Mouse (Mus musculus) heart, postnatal 0 days (tissue): ENCODE results near the gene Mroh7. TPM values are rescaled to one million over a fixed set of nuclear protein-coding genes. Genes with fewer than 3 reads are reported as not detected.
A peak's percentile ranks its signal among the peaks of the same experiment; 100 is the strongest.
"Not testable (repeated sequence)": the region's sequence is repeated elsewhere in the genome, so short reads cannot be mapped to it uniquely, and the experiment has no call there.

Experiments used
- ATAC-seq: fragments of 200-750 bp; cut with Nextera tagmentation; 2 replicates; pipeline ENCODE4 v1.8.0; 2017; ENCODE audit warnings: low read depth, moderate number of reproducible peaks, moderate library complexity; ENCODE audit not compliant: insufficient read depth
- DNase-seq: peaks from one replicate; pipeline ENCODE4 v3.0.0-alpha.2; 2016; ENCODE audit warnings: low spot score
- H3K27ac ChIP-seq: fragments of 300-500 bp; sonication (generic); 2 replicates; pipeline ENCODE4 v1.5.1; 2014; ENCODE audit warnings: low read depth, mild to moderate bottlenecking
- H3K27me3 ChIP-seq: fragments of 300-500 bp; sonication (generic); 2 replicates; pipeline ENCODE4 v1.6.1; 2014; ENCODE audit warnings: low read length, mixed read lengths; ENCODE audit not compliant: control insufficient read depth, insufficient read depth
- H3K36me3 ChIP-seq: fragments of 300-500 bp; sonication (generic); replicated peaks from 2 replicates; pipeline ENCODE4 v1.6.1; 2014; ENCODE audit warnings: low read length, mixed read lengths; ENCODE audit not compliant: control insufficient read depth, insufficient read depth
- H3K4me1 ChIP-seq: fragments of 300-500 bp; sonication (generic); 2 replicates; pipeline ENCODE4 v1.6.1; 2014; ENCODE audit warnings: antibody characterized with exemption; ENCODE audit not compliant: control insufficient read depth, insufficient read depth
- H3K4me2 ChIP-seq: fragments of 300-500 bp; sonication (generic); 2 replicates; pipeline ENCODE4 v1.6.1; 2014; ENCODE audit warnings: low read depth, mild to moderate bottlenecking, low read length, moderate library complexity
- H3K4me3 ChIP-seq: fragments of 300-500 bp; sonication (generic); 2 replicates; pipeline ENCODE4 v1.5.1; 2014; ENCODE audit warnings: low read depth, low read length
- H3K9ac ChIP-seq: fragments of 300-500 bp; sonication (generic); replicated peaks from 2 replicates; pipeline ENCODE4 v1.6.1; 2014; ENCODE audit warnings: low read depth, low read length, mixed read lengths
- H3K9me3 ChIP-seq: fragments of 300-500 bp; sonication (generic); replicated peaks from 2 replicates; pipeline ENCODE4 v1.6.1; 2016; ENCODE audit warnings: low read length; ENCODE audit not compliant: control insufficient read depth
- CTCF ChIP-seq: IDR thresholded peaks from 2 replicates; pipeline ENCODE4 v1.5.1; 2016; ENCODE audit warnings: antibody characterized with exemption, control low read depth, low read depth
- EP300 ChIP-seq: IDR thresholded peaks from 2 replicates; pipeline ENCODE4 v1.6.1; 2016; ENCODE audit warnings: antibody characterized with exemption, low read depth
- WGBS: fragments of 180-500 bp; shearing (Covaris S2); extraction: QIAGEN DNeasy Blood & Tissue Kit; methylation state at CpG from one replicate; pipeline ENCODE4 v1.1.7; 2014; 5-methylcytosine and 5-hydroxymethylcytosine counted together
- polyA plus RNA-seq: library from polyadenylated mRNA; unstranded; fragments of >200 nt; fragmentation: Nextera tagmentation; extraction: Ambion mirVana; gene quantifications from 2 replicates; pipeline ENCODE4 v1.2.1, GENCODE M21; 2015
- total RNA-seq: library from RNA; depleted of rRNA; stranded (reverse); fragments of >200 nt; gene quantifications from 2 replicates; pipeline ENCODE4 v1.2.3, GENCODE M21; 2014; ENCODE audit warnings: low replicate concordance

The Mroh7 gene
- total and polyA plus RNA-seq, 2 experiments from 2014 or later = 0.15 to 0.33 TPM

GRCm38 (mm10) chr4:106737904-106738303, 7.2 kb upstream of the Mroh7 start:
- H3K4me1 ChIP-seq = no peaks in the 10 kb centered on the region
- 68% methylated on average over 3 of the region's 3 CpGs for WGBS
- TF ChIP-seq EP300 = no peak
- no peak for TF ChIP-seq CTCF
- no peak overlapping the region for H3K4me3 ChIP-seq
- no peak for DNase-seq
- ATAC-seq = no peak
- H3K4me2 ChIP-seq = no peak overlapping the region
- no peaks in the 10 kb centered on the region for H3K9me3 ChIP-seq
- H3K27ac ChIP-seq = no peak overlapping the region
- H3K36me3 ChIP-seq = no peaks in the 10 kb centered on the region
- H3K9ac ChIP-seq = no peak overlapping the region
- no peaks in the 10 kb centered on the region for H3K27me3 ChIP-seq

GRCm38 (mm10) chr4:106736884-106737283, 6.2 kb upstream of the Mroh7 start:
- H3K4me3 ChIP-seq, H3K4me2 ChIP-seq, H3K27me3 ChIP-seq, DNase-seq, ATAC-seq, H3K9me3 ChIP-seq, H3K9ac ChIP-seq, H3K27ac ChIP-seq, H3K36me3 ChIP-seq, H3K4me1 ChIP-seq: not testable (repeated sequence)
- 96% methylated on average over 1 of the region's 1 CpGs for WGBS

GRCm38 (mm10) chr4:106733636-106734035, 2.9 kb upstream of the Mroh7 start, which contains the start of gene Fam151a:
Gene Fam151a (plus strand): TSS chr4:106733889.
- no peak for DNase-seq
- Histone ChIP-seq H3K27me3 (no peaks in the 10 kb centered on the region), H3K4me2 (no peak within 1 kb of the TSS), H3K36me3 (no peaks in the 10 kb centered on the region), H3K4me3 (no peak within 1 kb of the TSS), H3K9ac (no peak within 1 kb of the TSS), H3K4me1 (no peaks in the 10 kb centered on the region), H3K27ac (no peak within 1 kb of the TSS), H3K9me3 (no peaks in the 10 kb centered on the region)
- ATAC-seq = no peak
- TF ChIP-seq EP300 (no peak), CTCF (no peak)
- WGBS = 28% methylated on average over 4 of the region's 4 CpGs

- H3K9ac ChIP-seq = no peak overlapping the region
- ATAC-seq = no peak
- H3K27me3 ChIP-seq = 0 out of 2 replicates have a peak, but pooled peaks cover 4% of the 10 kb centered on the region
- TF ChIP-seq CTCF (no peak), EP300 (no peak)
- H3K4me3 ChIP-seq = no peak overlapping the region
- 51% methylated on average over 4 of the region's 4 CpGs for WGBS
- no peaks in the 10 kb centered on the region for H3K36me3 ChIP-seq
- no peaks in the 10 kb centered on the region for H3K9me3 ChIP-seq
- no peak overlapping the region for H3K27ac ChIP-seq
- no peak overlapping the region for H3K4me2 ChIP-seq
- DNase-seq = no peak
- H3K4me1 ChIP-seq = no peaks in the 10 kb centered on the region
These were observed 10.1 kb downstream of the Mroh7 start for GRCm38 (mm10) chr4:106720631-106721030.

GRCm38 (mm10) chr4:106713622-106714021, 17.1 kb downstream of the Mroh7 start:
- TF ChIP-seq EP300 (no peak), CTCF (no peak)
- no peaks in the 10 kb centered on the region for H3K9me3 ChIP-seq
- H3K27ac ChIP-seq = no peak overlapping the region
- no peak overlapping the region for H3K4me3 ChIP-seq
- H3K4me1 ChIP-seq = no peaks in the 10 kb centered on the region
- no peaks in the 10 kb centered on the region for H3K36me3 ChIP-seq
- no peak overlapping the region for H3K9ac ChIP-seq
- 0 out of 2 replicates have a peak, but pooled peaks cover 13% of the 10 kb centered on the region for H3K27me3 ChIP-seq
- H3K4me2 ChIP-seq = no peak overlapping the region
- no peak for DNase-seq
- WGBS = 85% methylated on average over 6 of the region's 6 CpGs
- ATAC-seq = no peak

GRCm38 (mm10) chr4:106708408-106708807, 22.3 kb downstream of the Mroh7 start:
- TF ChIP-seq CTCF (peak; percentile 92), EP300 (no peak)
- ATAC-seq (peak; percentile 47), DNase-seq (peak; percentile 76)
- Histone ChIP-seq H3K9me3 (no peaks in the 10 kb centered on the region), H3K4me3 (no peak overlapping the region), H3K9ac (no peak overlapping the region), H3K4me1 (no peaks in the 10 kb centered on the region), H3K27ac (no peak overlapping the region), H3K4me2 (peak overlapping the region; percentile 42), H3K27me3 (0 out of 2 replicates have a peak, but pooled peaks cover 9% of the 10 kb centered on the region), H3K36me3 (no peaks in the 10 kb centered on the region)
- WGBS = 2% methylated on average over 8 of the region's 8 CpGs
